Mouse (Mus musculus) midbrain, embryonic 10.5 days (tissue): ENCODE measurements around the gene Rnf121. TPM values are rescaled to one million over a fixed set of nuclear protein-coding genes. Genes with fewer than 3 reads are reported as not detected.

Experiments
- DNase-seq: peaks from one replicate; pipeline ENCODE4 v3.0.0-alpha.2; 2017; ENCODE audit warnings: low spot score
- H3K27ac ChIP-seq: fragments of 300-500 bp; sonication (generic); replicated peaks from 2 replicates; pipeline ENCODE4 v1.5.1; 2016; ENCODE audit warnings: mild to moderate bottlenecking
- H3K27me3 ChIP-seq: fragments of 300-500 bp; sonication (generic); 2 replicates; pipeline ENCODE4 v1.6.1; 2016; ENCODE audit warnings: low read depth, mild to moderate bottlenecking; ENCODE audit not compliant: poor library complexity, severe bottlenecking
- H3K36me3 ChIP-seq: fragments of 300-500 bp; sonication (generic); 2 replicates; pipeline ENCODE4 v1.6.1; 2016; ENCODE audit warnings: mild to moderate bottlenecking, moderate library complexity
- H3K4me1 ChIP-seq: fragments of 300-500 bp; sonication (generic); 2 replicates; pipeline ENCODE4 v1.6.1; 2016
- H3K4me3 ChIP-seq: fragments of 300-500 bp; sonication (generic); 2 replicates; pipeline ENCODE4 v1.5.1; 2016; ENCODE audit warnings: mild to moderate bottlenecking, moderate library complexity
- H3K9me3 ChIP-seq: fragments of 300-500 bp; sonication (generic); replicated peaks from 2 replicates; pipeline ENCODE4 v1.6.1; 2016; ENCODE audit warnings: mild to moderate bottlenecking
- WGBS: fragments of 180-500 bp; shearing (Covaris S2); methylation state at CpG from one replicate; pipeline ENCODE4 v1.1.7; 2016; 5-methylcytosine and 5-hydroxymethylcytosine counted together
- polyA plus RNA-seq: library from polyadenylated mRNA; unstranded; fragments of >200 nt; fragmentation: Nextera tagmentation; extraction: Ambion mirVana; gene quantifications from 2 replicates; pipeline ENCODE4 v1.2.1, GENCODE M21; 2016

The Rnf121 gene
- polyA plus RNA-seq, 1 experiment from 2014 or later, result 31.1 TPM

DNA sequence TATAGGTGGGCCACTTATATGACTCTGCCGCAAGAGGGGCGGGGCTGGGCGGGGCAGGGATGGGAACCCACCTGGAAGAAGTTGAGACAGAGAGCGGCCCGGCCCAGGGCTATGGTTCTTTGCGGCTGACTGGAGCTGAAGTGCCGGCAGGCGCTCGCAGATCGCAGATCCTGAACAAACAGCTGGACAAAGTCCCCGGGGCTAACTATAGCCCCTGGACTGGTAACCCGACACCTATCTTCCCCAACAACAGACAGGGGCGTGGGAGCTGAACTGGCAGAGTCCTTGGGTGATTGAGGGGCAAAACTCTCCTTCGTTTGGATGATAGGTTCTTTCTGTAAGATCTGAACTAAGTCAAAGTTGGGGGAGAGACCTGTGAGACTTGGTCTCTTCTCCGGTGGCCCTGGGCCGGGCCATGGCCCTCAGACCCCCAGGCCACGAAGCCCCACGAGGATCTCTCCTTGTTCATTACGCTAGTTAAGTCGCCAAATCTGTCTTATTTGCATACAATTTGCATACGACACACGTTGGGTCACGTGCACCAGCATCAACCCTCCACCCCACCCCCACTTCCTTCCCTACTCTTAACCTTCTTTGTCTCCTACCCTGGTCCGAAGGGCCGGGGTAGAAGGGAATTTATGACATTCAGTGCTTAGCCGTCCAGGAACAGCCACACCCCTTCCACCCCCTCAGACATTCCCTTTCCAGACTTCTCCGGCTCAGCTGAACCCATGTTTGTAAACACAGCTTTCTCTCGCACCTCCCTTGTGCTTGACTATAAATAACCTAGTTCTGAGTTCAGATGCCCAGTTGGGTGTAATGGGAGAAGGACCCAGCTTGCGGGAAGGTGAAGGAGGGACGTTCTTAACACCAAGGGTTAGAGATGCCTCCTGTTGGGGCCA lies 34.7 kb upstream of the Rnf121 start:
- DNase-seq, result peak; percentile 53
- peaks cover 40% of the 10 kb centered on the region for H3K4me1 ChIP-seq
- peaks cover 7% of the 10 kb centered on the region; the same call in 1 of the 2 replicates for H3K36me3 ChIP-seq
- H3K27me3 ChIP-seq, result peaks cover 18% of the 10 kb centered on the region
- no peaks in the 10 kb centered on the region for H3K9me3 ChIP-seq
- 4% methylated on average over 30 of the region's 30 CpGs for WGBS
- H3K4me3 ChIP-seq, result peak overlapping the region; percentile 47
- peak overlapping the region; percentile 76 for H3K27ac ChIP-seq

DNA sequence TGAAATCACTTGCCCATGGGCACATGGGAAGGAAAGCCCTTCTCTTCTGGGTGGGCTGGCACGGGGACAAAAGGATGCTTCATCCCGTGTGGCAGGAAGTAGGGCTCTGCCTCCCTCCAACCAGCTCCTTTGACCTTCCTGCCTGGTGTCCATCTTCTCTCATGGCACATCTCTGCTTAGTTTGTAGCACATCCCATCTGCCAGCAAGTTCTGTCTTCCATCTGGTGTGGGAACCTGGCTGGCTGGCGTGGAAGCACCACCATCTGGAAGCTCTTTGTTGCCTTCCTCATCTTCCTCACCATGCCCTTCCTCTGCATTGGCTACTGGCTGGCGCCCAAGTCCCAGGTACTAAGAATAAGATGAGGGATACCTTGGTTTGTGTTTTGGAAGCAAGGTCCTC lies 22.1 kb upstream of the Rnf121 start:
- 93% methylated on average over 4 of the region's 4 CpGs for WGBS
- no peaks in the 10 kb centered on the region for H3K27me3 ChIP-seq
- H3K4me3 ChIP-seq, result no peak overlapping the region
- no peak overlapping the region for H3K27ac ChIP-seq
- no peaks in the 10 kb centered on the region for H3K4me1 ChIP-seq
- H3K36me3 ChIP-seq, result peaks cover 80% of the 10 kb centered on the region
- DNase-seq, result no peak
- no peaks in the 10 kb centered on the region for H3K9me3 ChIP-seq

DNA sequence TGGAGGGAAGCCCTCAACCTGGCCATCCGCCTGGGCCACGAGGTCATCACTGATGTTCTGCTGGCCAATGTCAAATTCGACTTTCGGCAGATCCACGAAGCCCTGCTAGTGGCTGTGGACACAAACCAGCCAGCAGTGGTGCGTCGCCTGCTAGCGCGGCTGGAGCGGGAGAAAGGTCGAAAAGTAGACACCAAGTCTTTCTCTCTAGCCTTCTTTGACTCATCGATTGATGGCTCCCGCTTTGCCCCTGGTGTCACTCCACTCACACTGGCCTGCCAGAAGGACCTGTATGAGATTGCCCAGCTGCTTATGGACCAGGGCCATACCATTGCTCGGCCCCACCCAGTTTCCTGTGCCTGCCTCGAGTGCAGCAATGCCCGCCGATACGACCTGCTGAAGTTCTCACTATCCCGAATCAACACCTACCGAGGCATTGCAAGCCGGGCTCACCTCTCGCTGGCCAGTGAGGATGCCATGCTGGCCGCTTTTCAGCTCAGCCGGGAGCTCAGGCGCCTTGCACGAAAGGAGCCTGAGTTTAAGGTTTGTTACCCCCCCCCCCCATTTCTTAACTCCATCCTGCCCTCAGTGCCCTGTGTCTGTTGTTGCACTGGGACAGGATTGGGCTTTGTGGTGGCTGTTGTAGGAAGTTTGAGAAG lies 18.9 kb upstream of the Rnf121 start:
- no peaks in the 10 kb centered on the region for H3K27me3 ChIP-seq
- 92% methylated on average over 26 of the region's 26 CpGs for WGBS
- no peaks in the 10 kb centered on the region for H3K9me3 ChIP-seq
- H3K4me3 ChIP-seq, result no peak overlapping the region
- peaks cover 91% of the 10 kb centered on the region for H3K36me3 ChIP-seq
- no peak for DNase-seq
- H3K27ac ChIP-seq, result no peak overlapping the region
- H3K4me1 ChIP-seq, result no peaks in the 10 kb centered on the region

DNA sequence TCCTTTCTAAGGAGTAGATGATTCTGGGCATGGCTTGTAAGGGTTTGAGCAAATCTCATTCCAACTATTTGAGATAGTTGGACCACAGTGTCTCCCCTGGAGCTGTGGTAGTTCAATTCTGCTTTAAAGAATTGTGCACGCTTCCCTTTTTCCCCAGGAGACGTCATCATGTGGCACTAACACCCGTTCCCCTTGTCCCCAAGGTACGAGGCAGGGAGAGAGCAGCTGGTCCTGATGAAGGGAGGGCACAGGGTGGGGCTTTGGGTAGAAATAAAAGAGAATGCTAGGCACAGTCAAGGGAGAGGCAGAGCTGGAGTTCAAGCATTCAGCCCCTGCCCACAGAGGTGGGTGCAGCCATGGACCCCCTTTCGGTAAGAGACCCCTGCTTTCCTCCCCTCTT lies 17.5 kb upstream of the Rnf121 start, which contains the start of gene Trpc2:
Gene Trpc2, plus strand, starts transcription at position 301 of the 400 bp plus-strand sequence.
- Histone ChIP-seq H3K27me3 (no peaks in the 10 kb centered on the region), H3K36me3 (peaks cover 92% of the 10 kb centered on the region), H3K4me1 (no peaks in the 10 kb centered on the region), H3K9me3 (no peaks in the 10 kb centered on the region), H3K27ac (no peak within 1 kb of the TSS), H3K4me3 (no peak within 1 kb of the TSS)
- 88% methylated on average over 5 of the region's 5 CpGs for WGBS
- no peak for DNase-seq

DNA sequence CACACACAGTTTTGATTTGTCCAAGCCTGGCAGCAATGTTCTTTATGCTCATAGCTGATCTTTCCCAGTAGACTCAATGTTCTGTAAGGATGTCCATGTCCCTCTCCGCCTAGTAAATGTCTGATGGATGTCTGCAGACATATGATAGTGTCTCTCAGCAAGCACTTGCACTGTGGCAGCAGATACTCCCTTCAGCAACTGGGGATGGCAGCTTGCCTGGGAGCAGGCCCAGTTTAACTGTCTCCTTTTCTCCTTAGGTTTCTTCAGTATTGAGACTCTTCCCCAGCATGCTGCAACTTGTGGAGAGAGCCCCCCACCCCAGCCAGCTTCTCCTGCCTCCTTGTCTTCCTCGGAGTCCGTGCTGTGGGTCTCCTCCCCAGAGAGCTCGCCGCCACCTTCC lies 16.5 kb upstream of the Rnf121 start:
- Histone ChIP-seq H3K4me1 (no peaks in the 10 kb centered on the region), H3K36me3 (peaks cover 96% of the 10 kb centered on the region), H3K4me3 (no peak overlapping the region), H3K27me3 (no peaks in the 10 kb centered on the region), H3K9me3 (no peaks in the 10 kb centered on the region), H3K27ac (no peak overlapping the region)
- 95% methylated on average over 5 of the region's 5 CpGs for WGBS
- no peak for DNase-seq

DNA sequence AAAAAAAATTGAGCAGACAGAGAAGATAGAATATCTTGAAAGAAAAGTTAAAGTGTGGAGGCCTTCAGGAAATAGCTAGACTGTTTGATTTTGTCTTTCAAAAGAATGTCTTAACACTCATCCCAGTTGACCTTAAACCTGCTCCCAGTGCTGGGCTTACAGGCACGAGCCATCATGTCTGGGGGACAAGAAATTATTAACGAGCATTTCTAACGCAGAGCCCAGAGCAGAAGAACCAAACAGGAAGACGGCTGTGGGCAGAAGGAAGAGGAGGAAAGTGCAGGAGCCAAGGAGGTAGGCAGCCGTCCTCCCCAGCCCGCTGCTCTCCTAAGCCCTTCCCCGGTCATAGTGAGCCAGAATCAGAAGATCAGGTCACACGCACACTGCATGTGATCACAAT lies 15.0 kb upstream of the Rnf121 start:
- Histone ChIP-seq H3K9me3 (no peaks in the 10 kb centered on the region), H3K4me1 (no peaks in the 10 kb centered on the region), H3K36me3 (peaks cover 97% of the 10 kb centered on the region), H3K27me3 (no peaks in the 10 kb centered on the region), H3K27ac (no peak overlapping the region), H3K4me3 (no peak overlapping the region)
- no peak for DNase-seq
- 95% methylated on average over 8 of the region's 8 CpGs for WGBS

DNA sequence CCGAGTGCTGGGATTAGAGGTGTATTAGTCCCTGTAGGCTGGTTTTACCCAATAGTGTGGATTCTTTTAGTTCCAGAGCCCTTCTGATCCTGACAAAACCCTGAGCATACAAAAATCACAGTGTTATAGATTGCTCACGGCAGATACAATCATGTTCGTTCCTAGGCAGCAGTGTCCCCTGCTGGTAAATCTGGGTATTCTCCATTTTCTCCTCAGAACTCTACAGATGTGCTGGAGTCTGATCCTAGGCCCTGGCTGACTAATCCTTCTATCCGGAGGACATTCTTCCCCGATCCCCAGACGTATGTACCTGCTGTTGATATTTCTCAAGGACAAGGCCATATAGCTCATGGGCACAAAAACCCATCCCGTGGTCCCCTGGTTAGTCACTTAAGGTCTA lies 13.2 kb upstream of the Rnf121 start:
- no peak overlapping the region for H3K4me3 ChIP-seq
- no peaks in the 10 kb centered on the region for H3K27me3 ChIP-seq
- peaks cover 97% of the 10 kb centered on the region for H3K36me3 ChIP-seq
- H3K4me1 ChIP-seq, result no peaks in the 10 kb centered on the region
- H3K27ac ChIP-seq, result no peak overlapping the region
- H3K9me3 ChIP-seq, result no peaks in the 10 kb centered on the region
- WGBS, result 82% methylated on average over 7 of the region's 7 CpGs
- no peak for DNase-seq

DNA sequence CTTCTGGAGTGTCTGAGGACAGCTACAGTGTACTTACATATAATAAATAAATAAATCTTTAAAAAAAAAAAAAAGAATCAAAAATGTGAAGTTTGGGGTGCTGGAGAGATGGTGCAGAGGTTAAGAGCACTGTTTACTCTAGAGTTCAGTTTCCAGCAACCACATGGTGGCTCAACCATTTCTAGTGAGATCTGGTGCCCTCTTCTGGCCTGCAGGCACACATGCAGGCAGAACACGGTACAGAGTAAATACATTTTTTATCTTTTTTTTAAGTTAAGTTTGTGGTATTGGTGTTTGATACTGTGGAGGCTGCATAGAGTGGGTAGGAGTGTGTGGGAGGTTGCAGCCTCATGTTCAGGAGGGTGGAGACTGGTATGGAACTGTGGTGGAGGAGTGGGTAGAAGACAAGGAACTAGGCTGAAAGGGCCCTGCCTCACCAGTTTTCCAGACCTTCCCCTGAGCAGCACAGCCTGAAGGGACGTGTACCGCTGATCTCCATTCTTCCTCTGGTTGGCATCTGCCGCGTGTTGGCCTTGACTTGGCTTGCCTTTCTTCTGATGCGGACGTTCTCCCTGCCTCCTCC lies 11.5 kb upstream of the Rnf121 start:
- Histone ChIP-seq H3K36me3 (peaks cover 97% of the 10 kb centered on the region), H3K4me3 (no peak overlapping the region), H3K9me3 (no peaks in the 10 kb centered on the region), H3K27ac (no peak overlapping the region), H3K27me3 (no peaks in the 10 kb centered on the region), H3K4me1 (no peaks in the 10 kb centered on the region)
- no peak for DNase-seq
- WGBS, result 86% methylated on average over 7 of the region's 7 CpGs

DNA sequence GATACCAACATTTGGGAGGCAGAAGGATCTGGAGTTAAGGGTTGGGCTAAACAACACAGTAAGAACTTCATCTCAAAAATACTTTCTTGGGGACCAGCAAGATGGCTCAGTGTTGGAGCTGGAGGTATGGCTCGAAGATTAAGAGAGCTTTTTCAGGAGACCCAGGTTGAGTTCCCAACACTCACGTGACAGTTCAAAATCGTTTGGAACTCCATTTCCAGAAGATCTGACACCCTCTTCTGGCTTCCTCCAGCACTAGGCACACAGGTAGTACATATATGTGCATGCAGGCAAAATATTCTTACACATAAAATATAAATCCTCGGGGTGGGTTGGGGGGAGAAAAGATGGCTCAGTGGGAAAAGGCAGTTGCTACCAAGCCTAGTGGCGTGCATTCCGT lies 1.1 kb upstream of the Rnf121 start:
- Histone ChIP-seq H3K27ac (peak overlapping the region; percentile 93; the same call in 1 of the 2 replicates), H3K9me3 (no peaks in the 10 kb centered on the region), H3K4me1 (peaks cover 23% of the 10 kb centered on the region), H3K4me3 (peak overlapping the region; percentile 84), H3K27me3 (no peaks in the 10 kb centered on the region), H3K36me3 (peaks cover 48% of the 10 kb centered on the region)
- WGBS, result 83% methylated on average over 6 of the region's 6 CpGs
- no peak for DNase-seq

DNA sequence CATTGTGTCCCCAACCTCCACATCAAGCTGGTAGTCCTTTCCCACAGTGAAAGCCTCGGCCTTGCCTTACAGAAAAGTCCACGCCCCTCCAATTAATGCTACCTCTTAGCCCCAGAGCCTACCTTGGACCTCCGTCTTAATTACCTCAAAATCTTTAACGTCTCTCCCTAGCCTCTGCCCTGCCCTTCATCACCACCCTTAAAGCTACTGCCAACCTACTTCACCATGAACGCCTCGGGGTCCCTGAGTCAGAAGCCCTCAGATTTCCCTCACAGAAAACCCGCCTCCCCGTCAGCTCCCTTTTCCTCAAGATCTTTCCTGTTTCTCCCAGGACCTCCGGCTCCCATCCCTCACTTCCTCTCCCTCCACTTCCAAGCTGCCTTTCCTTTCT lies 619 bp downstream of the Rnf121 start:
- peak overlapping the region; percentile 93 for H3K27ac ChIP-seq
- peaks cover 46% of the 10 kb centered on the region for H3K36me3 ChIP-seq
- peaks cover 23% of the 10 kb centered on the region for H3K4me1 ChIP-seq
- H3K4me3 ChIP-seq, result peak overlapping the region; percentile 84
- H3K9me3 ChIP-seq, result no peaks in the 10 kb centered on the region
- DNase-seq, result no peak
- WGBS, result 2% methylated on average over 9 of the region's 9 CpGs
- no peaks in the 10 kb centered on the region for H3K27me3 ChIP-seq

DNA sequence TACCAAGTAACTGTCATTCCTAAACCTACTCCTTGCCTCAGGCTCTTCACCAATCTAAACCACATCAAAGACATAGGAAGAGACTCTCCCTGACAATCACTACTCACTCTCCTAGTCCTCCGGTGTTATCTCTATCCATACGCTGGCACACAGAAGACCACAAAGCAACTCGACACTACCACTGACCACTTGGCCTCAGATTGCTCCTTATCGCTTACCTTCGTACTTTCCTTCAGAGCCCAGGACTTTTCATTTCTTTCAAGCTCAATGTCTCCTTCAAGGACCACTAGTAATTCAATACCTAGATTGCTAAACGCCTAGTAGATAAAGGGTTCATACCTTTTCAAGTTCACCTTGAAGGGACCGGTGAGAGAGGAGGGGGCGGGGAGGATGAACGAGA lies 1.4 kb downstream of the Rnf121 start:
- Histone ChIP-seq H3K9me3 (no peaks in the 10 kb centered on the region), H3K4me3 (peak overlapping the region; percentile 84), H3K36me3 (peaks cover 49% of the 10 kb centered on the region), H3K27me3 (no peaks in the 10 kb centered on the region), H3K4me1 (peaks cover 23% of the 10 kb centered on the region), H3K27ac (no peak overlapping the region)
- no peak for DNase-seq
- WGBS, result 92% methylated on average over 9 of the region's 9 CpGs

DNA sequence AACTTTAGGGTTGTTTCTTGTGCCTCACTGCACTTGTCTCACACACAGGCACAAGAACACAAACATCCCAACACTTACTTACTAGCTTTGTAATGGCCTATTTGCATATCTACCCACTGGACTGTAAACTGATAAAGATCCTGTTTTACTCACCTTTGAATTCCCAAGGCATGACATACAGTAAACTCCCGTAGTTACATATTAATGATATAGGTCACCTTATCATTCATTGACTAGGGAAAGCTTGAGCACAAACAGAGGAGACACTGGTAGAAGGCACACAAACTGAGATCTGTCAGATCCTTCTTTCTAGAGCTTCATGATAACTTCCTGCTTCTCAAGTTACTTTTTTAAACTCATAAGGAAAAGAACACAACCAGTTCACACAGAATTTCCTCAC lies 3.1 kb downstream of the Rnf121 start:
- no peak overlapping the region for H3K27ac ChIP-seq
- WGBS, result 91% methylated on average over 1 of the region's 1 CpGs
- peaks cover 52% of the 10 kb centered on the region for H3K36me3 ChIP-seq
- H3K27me3 ChIP-seq, result no peaks in the 10 kb centered on the region
- DNase-seq, result no peak
- H3K9me3 ChIP-seq, result no peaks in the 10 kb centered on the region
- no peak overlapping the region for H3K4me3 ChIP-seq
- peaks cover 23% of the 10 kb centered on the region for H3K4me1 ChIP-seq

DNA sequence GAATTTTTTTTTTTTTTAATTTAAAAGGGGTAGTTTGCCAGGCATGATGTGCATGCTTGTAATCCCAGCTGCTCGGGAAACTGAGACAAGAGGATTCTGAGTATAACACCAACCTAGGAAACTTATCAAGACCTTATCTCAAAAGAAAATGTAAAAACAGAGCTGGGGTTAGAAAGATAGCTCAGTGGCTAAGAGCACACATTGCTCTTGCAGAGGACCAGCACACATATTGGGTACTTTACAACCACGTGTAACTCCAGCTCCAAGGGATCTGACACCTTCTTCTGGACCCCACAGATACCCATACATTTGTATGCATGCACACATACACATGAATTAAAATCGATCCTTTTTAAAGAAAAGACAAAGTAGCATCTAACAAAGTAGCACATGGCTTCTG lies 3.9 kb downstream of the Rnf121 start:
- H3K36me3 ChIP-seq, result peaks cover 60% of the 10 kb centered on the region
- no peaks in the 10 kb centered on the region for H3K27me3 ChIP-seq
- WGBS, result 90% methylated on average over 3 of the region's 3 CpGs
- no peak for DNase-seq
- H3K9me3 ChIP-seq, result no peaks in the 10 kb centered on the region
- H3K4me3 ChIP-seq, result no peak overlapping the region
- no peak overlapping the region for H3K27ac ChIP-seq
- peaks cover 19% of the 10 kb centered on the region for H3K4me1 ChIP-seq
